Mouse (Mus musculus) neural tube, embryonic 10.5 days (tissue): ENCODE data around the gene Pigyl.
A peak's percentile ranks its signal among the peaks of the same experiment; 100 is the strongest.

Experiments used
- DNase-seq: peaks from one replicate; pipeline ENCODE4 v3.0.0-alpha.2; 2017; ENCODE audit warnings: low spot score; ENCODE audit errors: extremely low spot score

Pigyl gene

DNA sequence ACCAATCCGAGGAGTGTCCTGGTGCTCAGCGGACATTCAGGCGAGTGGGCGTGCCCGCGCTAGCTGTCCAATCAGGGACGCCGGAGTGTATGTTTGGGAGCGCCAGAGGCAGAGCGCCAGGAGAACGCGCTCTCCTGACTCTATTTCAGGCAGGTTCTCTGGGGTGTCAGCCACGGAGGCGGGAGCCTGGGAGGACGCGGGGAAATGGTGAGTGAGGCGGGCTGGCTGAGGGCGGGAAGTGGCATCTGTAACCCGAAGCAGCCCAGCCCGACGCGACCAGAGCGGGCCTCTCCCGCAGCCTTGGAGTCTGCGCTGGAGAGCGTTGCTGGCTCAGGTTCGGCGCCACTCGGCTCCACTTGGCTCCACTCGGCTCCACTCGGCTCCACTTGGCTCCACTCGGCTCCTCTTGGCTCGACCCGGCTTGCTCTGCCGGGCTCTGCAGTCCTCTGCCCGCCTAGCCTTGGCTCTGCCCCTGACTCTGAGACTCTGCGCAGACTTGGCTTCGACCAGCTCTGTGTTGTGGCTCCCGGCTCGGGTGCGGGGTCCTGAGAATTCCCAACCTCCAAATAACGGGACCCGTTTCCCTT lies 31.5 kb downstream of the Pigyl start, which contains the start of gene Zfp872:
Gene Zfp872 (plus strand): TSS at position 66 of the 587 bp plus-strand sequence.
- DNase-seq, result peak; percentile 55

DNA sequence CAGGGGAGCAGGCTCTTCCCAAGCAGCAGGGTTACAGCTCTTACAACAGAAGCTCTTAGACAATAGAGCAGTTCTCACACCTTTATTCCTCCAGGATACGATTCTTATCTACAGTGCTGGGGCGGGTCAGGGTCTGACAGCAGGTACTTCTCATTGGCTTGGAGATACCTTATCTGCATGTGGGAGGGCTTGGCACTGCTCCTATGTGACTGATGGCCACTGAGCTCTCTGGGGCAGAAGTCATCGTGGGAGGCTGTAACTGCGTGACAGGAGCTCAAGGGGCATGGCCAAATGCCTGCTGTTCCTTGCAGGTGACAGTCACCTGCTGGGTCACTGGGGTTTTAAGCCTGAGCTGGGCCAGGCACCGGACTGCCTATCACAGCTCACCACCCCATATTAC lies 39.8 kb downstream of the Pigyl start:
- no peak for DNase-seq
